Mouse (Mus musculus): ENCODE data around the gene Katnb1. TPM values are rescaled to one million over a fixed set of nuclear protein-coding genes. Genes with fewer than 3 reads are reported as not detected.

Gene Katnb1
- total and polyA plus RNA-seq, 3 experiments = 9.8 to 19.8 (median 13.1) TPM

- H3K27me3 ChIP-seq (replicated peaks) = no peaks in the 10 kb centered on the region
- dilution Hi-C loops (cut with MboI; ENCODE audit: extremely low pct_ligation_motif_present, extremely low pct_unique_long_range_greater_than_20kb, low sequenced_read_pairs) (no loop called here), in situ Hi-C loops (cut with MboI; ENCODE audit: low pct_ligation_motif_present, low pct_unique_long_range_greater_than_20kb, low sequenced_read_pairs) (no loop called here)
- peaks cover 3% of the 10 kb centered on the region for H3K9me3 ChIP-seq (replicated peaks; ENCODE audit: low read length)
- H3K4me1 ChIP-seq (ENCODE audit: control insufficient read depth in 1 of 2, insufficient read depth in 2 of 2) = peaks cover 0 to 16% of the 10 kb centered on the region in 2 experiments; a peak in 2 of 4 replicates
- no peak overlapping the region for H3K27ac ChIP-seq (ENCODE audit: insufficient read depth, low read depth)
- no peak overlapping the region for H3K9ac ChIP-seq (ENCODE audit: insufficient read depth, low read depth)
- no peaks in the 10 kb centered on the region for H3K79me2 ChIP-seq (replicated peaks; ENCODE audit: control insufficient read depth, extremely low read depth, insufficient read depth, poor library complexity, severe bottlenecking)
- no peak overlapping the region for H3K4me3 ChIP-seq (replicated peaks in 1 of 3; ENCODE audit: low read depth in 2 of 3, low read length in 2 of 3, poor library complexity in 1 of 3)
- H3K36me3 ChIP-seq (replicated peaks in 1 of 2; ENCODE audit: control insufficient read depth in 1 of 2, insufficient read depth in 1 of 2, low read length in 1 of 2) = no peaks in the 10 kb centered on the region
- TF ChIP-seq POLR2AphosphoS2 (IDR thresholded peaks at IDR 0.05; ENCODE audit: low read depth, low read length) = no peak
- no peak for TF ChIP-seq JUND (conservative IDR thresholded peaks at IDR 0.05; ENCODE audit: low read depth, low read length)
- no peak for TF ChIP-seq ELF1 (IDR thresholded peaks at IDR 0.05; ENCODE audit: low read depth, low read length)
- H3K4me2 ChIP-seq (ENCODE audit: insufficient read depth, low read depth, poor library complexity, severe bottlenecking) = no peak overlapping the region
- DNase-seq (ENCODE audit: extremely low read depth) = peak; percentile 17
Measured at GRCm38 (mm10) chr8:95149426-95149825, 68.4 kb downstream of the Katnb1 start.

GRCm38 (mm10) chr8:95150608-95151007 is 69.6 kb downstream of the Katnb1 start:
- in situ Hi-C loops (cut with MboI; ENCODE audit: low pct_ligation_motif_present, low pct_unique_long_range_greater_than_20kb, low sequenced_read_pairs) (no loop called here), dilution Hi-C loops (cut with MboI; ENCODE audit: extremely low pct_ligation_motif_present, extremely low pct_unique_long_range_greater_than_20kb, low sequenced_read_pairs) (no loop called here)
- no peak overlapping the region for H3K4me2 ChIP-seq (ENCODE audit: insufficient read depth, low read depth, poor library complexity, severe bottlenecking)
- peaks cover 0 to 26% of the 10 kb centered on the region in 2 experiments; a peak in 2 of 4 replicates for H3K4me1 ChIP-seq (ENCODE audit: control insufficient read depth in 1 of 2, insufficient read depth in 2 of 2)
- H3K9me3 ChIP-seq (replicated peaks; ENCODE audit: low read length) = peaks cover 3% of the 10 kb centered on the region
- no peaks in the 10 kb centered on the region for H3K79me2 ChIP-seq (replicated peaks; ENCODE audit: control insufficient read depth, extremely low read depth, insufficient read depth, poor library complexity, severe bottlenecking)
- H3K9ac ChIP-seq (ENCODE audit: insufficient read depth, low read depth) = no peak overlapping the region
- no peak for DNase-seq (ENCODE audit: extremely low read depth)
- no peak for TF ChIP-seq ETS1 (conservative IDR thresholded peaks at IDR 0.05; ENCODE audit: low read depth, low read length)
- TF ChIP-seq ELF1 (IDR thresholded peaks at IDR 0.05; ENCODE audit: low read depth, low read length) = no peak
- TF ChIP-seq TCF12 (IDR thresholded peaks at IDR 0.05; ENCODE audit: low read depth, low read length) = no peak
- TF ChIP-seq SMC3 (IDR thresholded peaks at IDR 0.05; ENCODE audit: low read depth, low read length) = no peak
- TF ChIP-seq GABPA (IDR thresholded peaks at IDR 0.05; ENCODE audit: insufficient replicate concordance, low read depth, low read length) = no peak
- no peak for TF ChIP-seq RCOR1 (conservative IDR thresholded peaks at IDR 0.05; ENCODE audit: low read depth, low read length)
- TF ChIP-seq ZC3H11A (IDR thresholded peaks at IDR 0.05; ENCODE audit: low read depth, low read length) = no peak
- no peak for TF ChIP-seq POLR2AphosphoS2 (IDR thresholded peaks at IDR 0.05; ENCODE audit: low read depth, low read length)
- no peak for TF ChIP-seq ZKSCAN1 (IDR thresholded peaks at IDR 0.05; ENCODE audit: borderline replicate concordance, low read depth, low read length)
- no peak for TF ChIP-seq TBP (conservative IDR thresholded peaks at IDR 0.05; ENCODE audit: low read depth, low read length)
- no peak overlapping the region for H3K4me3 ChIP-seq (replicated peaks in 1 of 3; ENCODE audit: low read depth in 2 of 3, low read length in 2 of 3, poor library complexity in 1 of 3)
- H3K27ac ChIP-seq (ENCODE audit: insufficient read depth, low read depth) = no peak overlapping the region
- no peaks in the 10 kb centered on the region for H3K27me3 ChIP-seq (replicated peaks)
- H3K36me3 ChIP-seq (replicated peaks in 1 of 2; ENCODE audit: control insufficient read depth in 1 of 2, insufficient read depth in 1 of 2, low read length in 1 of 2) = no peaks in the 10 kb centered on the region

Other genes starting within 250 kb of the Katnb1 start
- gene Coq9, start 242.9 kb upstream of the Katnb1 start, total RNA-seq (2012; rRNA removed) = 68.5 and 82.2 TPM in 2 replicates
- gene Coq9, start 242.9 kb upstream of the Katnb1 start, total RNA-seq (2014; rRNA removed) = 44.2 and 48.5 TPM in 2 replicates
- 68.8 and 97.0 TPM in 2 replicates for gene Coq9, start 242.9 kb upstream of the Katnb1 start, polyA plus RNA-seq (2012; ENCODE audit: insufficient read length, low read depth)
- gene Ciapin1, start 242.8 kb upstream of the Katnb1 start, total RNA-seq (2012; rRNA removed) = 83.1 and 99.8 TPM in 2 replicates
- 89.4 and 97.1 TPM in 2 replicates for gene Ciapin1, start 242.8 kb upstream of the Katnb1 start, total RNA-seq (2014; rRNA removed)
- gene Ciapin1, start 242.8 kb upstream of the Katnb1 start, polyA plus RNA-seq (2012; ENCODE audit: insufficient read length, low read depth) = 139 and 189 TPM in 2 replicates
- gene Polr2c, start 223.7 kb upstream of the Katnb1 start, total RNA-seq (2012; rRNA removed) = 93.2 and 102 TPM in 2 replicates
- 120 and 130 TPM in 2 replicates for gene Polr2c, start 223.7 kb upstream of the Katnb1 start, total RNA-seq (2014; rRNA removed)
- gene Polr2c, start 223.7 kb upstream of the Katnb1 start, polyA plus RNA-seq (2012; ENCODE audit: insufficient read length, low read depth) = 134 and 141 TPM in 2 replicates
- 1.8 and 2.3 TPM in 2 replicates for gene Dok4, start 204.9 kb upstream of the Katnb1 start, total RNA-seq (2012; rRNA removed)
- 1.6 and 2.3 TPM in 2 replicates for gene Dok4, start 204.9 kb upstream of the Katnb1 start, total RNA-seq (2014; rRNA removed)
- gene Dok4, start 204.9 kb upstream of the Katnb1 start, polyA plus RNA-seq (2012; ENCODE audit: insufficient read length, low read depth) = 1.7 and 1.9 TPM in 2 replicates
- 5.8 and 5.9 TPM in 2 replicates for gene Ccdc102a, start 163.1 kb upstream of the Katnb1 start, total RNA-seq (2012; rRNA removed)
- gene Ccdc102a, start 163.1 kb upstream of the Katnb1 start, total RNA-seq (2014; rRNA removed) = 2.1 and 2.5 TPM in 2 replicates
- 2.8 and 4.5 TPM in 2 replicates for gene Ccdc102a, start 163.1 kb upstream of the Katnb1 start, polyA plus RNA-seq (2012; ENCODE audit: insufficient read length, low read depth)
- gene Adgrg5, start 157.5 kb upstream of the Katnb1 start, total RNA-seq (2012; rRNA removed) = 0.81 and 1.0 TPM in 2 replicates
- 5.2 and 6.9 TPM in 2 replicates for gene Adgrg5, start 157.5 kb upstream of the Katnb1 start, total RNA-seq (2014; rRNA removed)
- 9.2 and 10.0 TPM in 2 replicates for gene Adgrg5, start 157.5 kb upstream of the Katnb1 start, polyA plus RNA-seq (2012; ENCODE audit: insufficient read length, low read depth)
- gene Adgrg1, start 106.4 kb upstream of the Katnb1 start, total RNA-seq (2012; rRNA removed) = 0.34 and 0.42 TPM in 2 replicates
- 1.1 and 1.2 TPM in 2 replicates for gene Adgrg1, start 106.4 kb upstream of the Katnb1 start, total RNA-seq (2014; rRNA removed)
- 2.0 and 2.5 TPM in 2 replicates for gene Adgrg1, start 106.4 kb upstream of the Katnb1 start, polyA plus RNA-seq (2012; ENCODE audit: insufficient read length, low read depth)
- gene Adgrg3, start 63.5 kb upstream of the Katnb1 start, total RNA-seq (2012; rRNA removed) = not detected in 2 replicates
- gene Adgrg3, start 63.5 kb upstream of the Katnb1 start, total RNA-seq (2014; rRNA removed) = not detected in 2 replicates
- not detected in 2 replicates for gene Adgrg3, start 63.5 kb upstream of the Katnb1 start, polyA plus RNA-seq (2012; ENCODE audit: insufficient read length, low read depth)
- not detected in 2 replicates for gene Drc7, start 26.1 kb upstream of the Katnb1 start, total RNA-seq (2012; rRNA removed)
- gene Drc7, start 26.1 kb upstream of the Katnb1 start, total RNA-seq (2014; rRNA removed) = not detected in 2 replicates
- gene Drc7, start 26.1 kb upstream of the Katnb1 start, polyA plus RNA-seq (2012; ENCODE audit: insufficient read length, low read depth) = not detected in 2 replicates
- gene Kifc3, start 121.6 kb downstream of the Katnb1 start, total RNA-seq (2012; rRNA removed) = 1.5 and 1.7 TPM in 2 replicates
- gene Kifc3, start 121.6 kb downstream of the Katnb1 start, total RNA-seq (2014; rRNA removed) = 0.78 and 1.3 TPM in 2 replicates
- 1.8 and 2.7 TPM in 2 replicates for gene Kifc3, start 121.6 kb downstream of the Katnb1 start, polyA plus RNA-seq (2012; ENCODE audit: insufficient read length, low read depth)
- not detected in 2 replicates for gene Cngb1, start 225.4 kb downstream of the Katnb1 start, total RNA-seq (2012; rRNA removed)
- not detected in 2 replicates for gene Cngb1, start 225.4 kb downstream of the Katnb1 start, total RNA-seq (2014; rRNA removed)
- gene Cngb1, start 225.4 kb downstream of the Katnb1 start, polyA plus RNA-seq (2012; ENCODE audit: insufficient read length, low read depth) = not detected in 2 replicates
- gene Tepp, start 229.4 kb downstream of the Katnb1 start, total RNA-seq (2012; rRNA removed) = not detected in 2 replicates
- gene Tepp, start 229.4 kb downstream of the Katnb1 start, total RNA-seq (2014; rRNA removed) = not detected in 2 replicates
- not detected in 2 replicates for gene Tepp, start 229.4 kb downstream of the Katnb1 start, polyA plus RNA-seq (2012; ENCODE audit: insufficient read length, low read depth)